In genomic region chr4:30408525-30408924, GRCm38 (mm10) we compare ENCODE assay signal across 21 mouse cellular contexts.
"Had no signal": no experiment of that assay in that cellular context is flagged by ENCODE, and none has a peak within 500 bp of the region (broad histone marks: within the 10 kb centered on the region; RNA-seq: fewer than 3 reads in every experiment).

No protein-coding gene starts in this region.

- ATAC-seq: lung, postnatal 0 days; midbrain, embryonic 13.5 days; midbrain, embryonic 15.5 days had no signal

- DNase-seq: lung, adult 2 months; lung, postnatal 14 days; lung, postnatal 36 days; retina, postnatal 1 day; right cerebral cortex, adult 18-20 months; right cerebral cortex, postnatal 25 days; right cerebral cortex, postnatal 4 days; spleen, adult 18-20 months; thymus, adult 18-20 months; thymus, postnatal 14 days; thymus, postnatal 36 days had no signal

- H3K4me3 ChIP-seq: lung, embryonic 15.5 days; megakaryocyte, embryonic 14.5 days; midbrain, embryonic 13.5 days; midbrain, embryonic 15.5 days; myocyte; neural tube, embryonic 13.5 days; neural tube, embryonic 15.5 days had no signal

- H3K36me3 ChIP-seq: lung, embryonic 15.5 days; midbrain, embryonic 13.5 days; midbrain, embryonic 15.5 days; neural tube, embryonic 13.5 days; neural tube, embryonic 15.5 days had no signal

- H3K9me3 ChIP-seq: lung, embryonic 15.5 days; megakaryocyte, embryonic 14.5 days; midbrain, embryonic 13.5 days; midbrain, embryonic 15.5 days; neural tube, embryonic 13.5 days; neural tube, embryonic 15.5 days had no signal

- H3K4me1 ChIP-seq: lung, embryonic 15.5 days; megakaryocyte, embryonic 14.5 days; midbrain, embryonic 13.5 days; midbrain, embryonic 15.5 days; neural tube, embryonic 13.5 days; neural tube, embryonic 15.5 days had no signal

- H3K9ac ChIP-seq: lung, embryonic 15.5 days; midbrain, embryonic 13.5 days; midbrain, embryonic 15.5 days; neural tube, embryonic 13.5 days; neural tube, embryonic 15.5 days had no signal

- H3K27ac ChIP-seq: lung, embryonic 15.5 days; macrophage; midbrain, embryonic 13.5 days; midbrain, embryonic 15.5 days; neural tube, embryonic 13.5 days; neural tube, embryonic 15.5 days had no signal

- H3K4me2 ChIP-seq: lung, embryonic 15.5 days; midbrain, embryonic 11.5 days; midbrain, embryonic 13.5 days; midbrain, embryonic 15.5 days; neural tube, embryonic 13.5 days; neural tube, embryonic 15.5 days had no signal

- H3K27me3 ChIP-seq: lung, embryonic 15.5 days; megakaryocyte, embryonic 14.5 days; midbrain, embryonic 13.5 days; midbrain, embryonic 15.5 days; neural tube, embryonic 13.5 days; neural tube, embryonic 15.5 days had no signal
